Mouse (Mus musculus) intestine, embryonic 16.5 days (tissue): ENCODE measurements around the gene Ip6k1. TPM values are rescaled to one million over a fixed set of nuclear protein-coding genes. Genes with fewer than 3 reads are reported as not detected.

Experiments used
- ATAC-seq: fragments of 200-750 bp; cut with Nextera tagmentation; 2 replicates; pipeline ENCODE4 v1.8.0; 2017; ENCODE audit warnings: moderate TSS enrichment, moderate library complexity
- H3K27ac ChIP-seq: fragments of 300-500 bp; sonication (generic); 2 replicates; pipeline ENCODE4 v1.5.1; 2014; ENCODE audit warnings: mild to moderate bottlenecking, low read length
- H3K27me3 ChIP-seq: fragments of 300-500 bp; sonication (generic); replicated peaks from 2 replicates; pipeline ENCODE4 v1.6.1; 2014; ENCODE audit warnings: low read length, control low read depth, mixed read lengths; ENCODE audit not compliant: control insufficient read depth, insufficient read depth
- H3K36me3 ChIP-seq: fragments of 300-500 bp; sonication (generic); 2 replicates; pipeline ENCODE4 v1.6.1; 2014; ENCODE audit warnings: low read length, control low read depth; ENCODE audit not compliant: control insufficient read depth, insufficient read depth
- H3K4me1 ChIP-seq: fragments of 300-500 bp; sonication (generic); 2 replicates; pipeline ENCODE4 v1.6.1; 2014; ENCODE audit warnings: low read length, control low read depth, mixed read lengths; ENCODE audit not compliant: control insufficient read depth, insufficient read depth
- H3K4me2 ChIP-seq: fragments of 300-500 bp; sonication (generic); 2 replicates; pipeline ENCODE4 v1.6.1; 2014; ENCODE audit warnings: low read depth, low read length, control low read depth
- H3K4me3 ChIP-seq: fragments of 300-500 bp; sonication (generic); 2 replicates; pipeline ENCODE4 v1.5.1; 2014; ENCODE audit warnings: mild to moderate bottlenecking, low read length
- H3K9ac ChIP-seq: fragments of 300-500 bp; sonication (generic); 2 replicates; pipeline ENCODE4 v1.6.1; 2014; ENCODE audit warnings: low read depth, low read length
- H3K9me3 ChIP-seq: fragments of 300-500 bp; sonication (generic); 2 replicates; pipeline ENCODE4 v1.6.1; 2016; ENCODE audit warnings: low read length, control low read depth; ENCODE audit not compliant: control insufficient read depth
- WGBS: fragments of 180-500 bp; shearing (Covaris S2); extraction: QIAGEN DNeasy Blood & Tissue Kit; methylation state at CpG from one replicate; pipeline ENCODE4 v1.1.7; 2014; 5-methylcytosine and 5-hydroxymethylcytosine counted together
- microRNA-seq: library from miRNA; unstranded; fragments of <30 nt; microRNA quantifications from one replicate; pipeline ENCODE4, GENCODE M21; 2016
- polyA plus RNA-seq: library from polyadenylated mRNA; unstranded; fragments of >200 nt; fragmentation: Nextera tagmentation; extraction: Ambion mirVana; gene quantifications from 2 replicates; pipeline ENCODE4 v1.2.1, GENCODE M21; 2015

Ip6k1 gene
- polyA plus RNA-seq, 1 experiment from 2014 or later, result 37.1 TPM

GRCm38 (mm10) chr9:108094184-108094941 lies 92.1 kb downstream of the Ip6k1 start, which contains the start of gene Apeh:
Gene Apeh, minus strand, starts transcription at chr9:108094606.
- no peaks in the 10 kb centered on the region for H3K9me3 ChIP-seq
- H3K36me3 ChIP-seq, result peaks cover 11% of the 10 kb centered on the region
- WGBS, result under 1% methylated on average over 52 of the region's 52 CpGs
- H3K27me3 ChIP-seq, result no peaks in the 10 kb centered on the region
- peak within 1 kb of the TSS; percentile 87 for H3K27ac ChIP-seq
- H3K4me3 ChIP-seq, result peak within 1 kb of the TSS; percentile 80
- H3K9ac ChIP-seq, result peak within 1 kb of the TSS; percentile 85
- peaks cover 28% of the 10 kb centered on the region for H3K4me1 ChIP-seq
- peak; percentile 94 for ATAC-seq
- H3K4me2 ChIP-seq, result peak within 1 kb of the TSS; percentile 96

GRCm38 (mm10) chr9:108094998-108095411 lies 92.7 kb downstream of the Ip6k1 start:
- Histone ChIP-seq H3K4me3 (peak overlapping the region; percentile 80), H3K36me3 (peaks cover 8% of the 10 kb centered on the region; the same call in 1 of the 2 replicates), H3K9ac (peak overlapping the region; percentile 85), H3K9me3 (no peaks in the 10 kb centered on the region), H3K4me2 (peak overlapping the region; percentile 96), H3K4me1 (peaks cover 28% of the 10 kb centered on the region), H3K27ac (peak overlapping the region; percentile 87), H3K27me3 (no peaks in the 10 kb centered on the region)
- WGBS, result under 1% methylated on average over 16 of the region's 16 CpGs
- ATAC-seq, result peak; percentile 73

GRCm38 (mm10) chr9:108095518-108095917 lies 93.2 kb downstream of the Ip6k1 start:
- WGBS, result 6% methylated on average over 3 of the region's 3 CpGs
- Histone ChIP-seq H3K4me3 (peak overlapping the region; percentile 80), H3K27me3 (no peaks in the 10 kb centered on the region), H3K4me1 (peaks cover 28% of the 10 kb centered on the region), H3K27ac (peak overlapping the region; percentile 87), H3K9ac (peak overlapping the region; percentile 85; the same call in 1 of the 2 replicates), H3K9me3 (no peaks in the 10 kb centered on the region), H3K36me3 (peaks cover 5% of the 10 kb centered on the region; the same call in 1 of the 2 replicates), H3K4me2 (peak overlapping the region; percentile 96)
- 0 out of 2 replicates have a peak, but pooled peaks have one; percentile 14 for ATAC-seq

GRCm38 (mm10) chr9:108095949-108096712 lies 93.8 kb downstream of the Ip6k1 start:
- peak overlapping the region; percentile 28; the same call in 1 of the 2 replicates for H3K27ac ChIP-seq
- H3K4me2 ChIP-seq, result 0 out of 2 replicates have a peak overlapping the region, but pooled peaks have one; percentile 96
- no peaks in the 10 kb centered on the region for H3K27me3 ChIP-seq

More at GRCm38 (mm10) chr9:108095949-108096712, 93.8 kb downstream of the Ip6k1 start:
- H3K36me3 ChIP-seq, result 0 out of 2 replicates have a peak, but pooled peaks cover 2% of the 10 kb centered on the region
- no peak overlapping the region for H3K9ac ChIP-seq
- ATAC-seq, result no peak
- H3K4me1 ChIP-seq, result peaks cover 28% of the 10 kb centered on the region
- WGBS, result 53% methylated on average over 10 of the region's 10 CpGs
- no peak overlapping the region for H3K4me3 ChIP-seq
- H3K9me3 ChIP-seq, result no peaks in the 10 kb centered on the region

Small RNA genes within 50 kb of the gene (microRNA-seq; reads per million reads assigned to microRNA genes)
- not detected for gene Mir7088

Other genes with a start within 250 kb of the Ip6k1 start
- gene Rbm5, start 231.5 kb upstream of the Ip6k1 start, polyA plus RNA-seq, result 127 and 145 TPM in 2 replicates
- gene Rbm6, start 129.3 kb upstream of the Ip6k1 start, polyA plus RNA-seq, result 48.6 and 55.4 TPM in 2 replicates
- 22.5 and 23.8 TPM in 2 replicates for gene Mon1a, start 114.3 kb upstream of the Ip6k1 start, polyA plus RNA-seq
- 13.3 and 16.9 TPM in 2 replicates for gene Mst1r, start 95.6 kb upstream of the Ip6k1 start, polyA plus RNA-seq
- gene Actl11, start 74.0 kb upstream of the Ip6k1 start, polyA plus RNA-seq, result not detected in 2 replicates
- gene Camkv, start 66.8 kb upstream of the Ip6k1 start, polyA plus RNA-seq, result 1.3 and 1.7 TPM in 2 replicates
- gene Traip, start 52.4 kb upstream of the Ip6k1 start, polyA plus RNA-seq, result 12.4 and 17.0 TPM in 2 replicates
- 32.8 and 35.5 TPM in 2 replicates for gene Uba7, start 27.0 kb upstream of the Ip6k1 start, polyA plus RNA-seq
- 4.5 and 5.0 TPM in 2 replicates for gene Gm20661, start 19.4 kb upstream of the Ip6k1 start, polyA plus RNA-seq
- gene Inka1, start 16.6 kb upstream of the Ip6k1 start, polyA plus RNA-seq, result 34.0 and 35.8 TPM in 2 replicates
- gene Cdhr4, start 10.0 kb upstream of the Ip6k1 start, polyA plus RNA-seq, result 9.0 and 9.6 TPM in 2 replicates
- 0.07 and 0.54 TPM in 2 replicates for gene Gm20662, start 6.2 kb upstream of the Ip6k1 start, polyA plus RNA-seq
- gene Gmppb, start 46.7 kb downstream of the Ip6k1 start, polyA plus RNA-seq, result 105 and 115 TPM in 2 replicates
- gene Amigo3, start 50.7 kb downstream of the Ip6k1 start, polyA plus RNA-seq, result 3.2 and 4.2 TPM in 2 replicates
- gene Mst1, start 77.9 kb downstream of the Ip6k1 start, polyA plus RNA-seq, result 1.8 and 2.0 TPM in 2 replicates
- gene Rnf123, start 80.8 kb downstream of the Ip6k1 start, polyA plus RNA-seq, result 20.3 and 22.3 TPM in 2 replicates
- gene Apeh, start 92.1 kb downstream of the Ip6k1 start, polyA plus RNA-seq, result 105 and 109 TPM in 2 replicates
- 5.4 TPM in 2 replicates for gene Bsn, start 187.9 kb downstream of the Ip6k1 start, polyA plus RNA-seq